Mouse (Mus musculus) neural tube, embryonic 12.5 days (tissue): ENCODE data around the gene Lrrc36. TPM values are rescaled to one million over a fixed set of nuclear protein-coding genes. Genes with fewer than 3 reads are reported as not detected.

Source experiments
- ATAC-seq: fragments of 200-750 bp; cut with Nextera tagmentation; 2 replicates; pipeline ENCODE4 v1.8.0; 2017; ENCODE audit warnings: low read depth, mild to moderate bottlenecking, moderate TSS enrichment, moderate library complexity; ENCODE audit not compliant: low FRiP score
- H3K27ac ChIP-seq: fragments of 300-500 bp; sonication (generic); 2 replicates; pipeline ENCODE4 v1.5.1; 2016
- H3K27me3 ChIP-seq: fragments of 300-500 bp; sonication (generic); replicated peaks from 2 replicates; pipeline ENCODE4 v1.6.1; 2016; ENCODE audit warnings: mild to moderate bottlenecking
- H3K36me3 ChIP-seq: fragments of 300-500 bp; sonication (generic); 2 replicates; pipeline ENCODE4 v1.6.1; 2016; ENCODE audit warnings: mild to moderate bottlenecking
- H3K4me1 ChIP-seq: fragments of 300-500 bp; sonication (generic); 2 replicates; pipeline ENCODE4 v1.6.1; 2016
- H3K4me2 ChIP-seq: fragments of 300-500 bp; sonication (generic); replicated peaks from 2 replicates; pipeline ENCODE4 v1.6.1; 2016; ENCODE audit warnings: mild to moderate bottlenecking
- H3K4me3 ChIP-seq: fragments of 300-500 bp; sonication (generic); 2 replicates; pipeline ENCODE4 v1.5.1; 2016
- H3K9ac ChIP-seq: fragments of 300-500 bp; sonication (generic); 2 replicates; pipeline ENCODE4 v1.6.1; 2016; ENCODE audit warnings: mild to moderate bottlenecking
- H3K9me3 ChIP-seq: fragments of 300-500 bp; sonication (generic); 2 replicates; pipeline ENCODE4 v1.6.1; 2016; ENCODE audit warnings: mild to moderate bottlenecking
- WGBS: fragments of 180-500 bp; shearing (Covaris S2); methylation state at CpG from one replicate; pipeline ENCODE4 v1.1.7; 2016; 5-methylcytosine and 5-hydroxymethylcytosine counted together
- polyA plus RNA-seq: library from polyadenylated mRNA; unstranded; fragments of >200 nt; fragmentation: Nextera tagmentation; extraction: Ambion mirVana; gene quantifications from 2 replicates; pipeline ENCODE4 v1.2.1, GENCODE M21; 2016

Gene Lrrc36
- polyA plus RNA-seq, 1 experiment from 2014 or later, result 1.6 TPM

GRCm38 (mm10) chr8:105495350-105496302, 82.3 kb downstream of the Lrrc36 start:
- 0 out of 2 replicates have a peak, but pooled peaks have one; percentile 49 for ATAC-seq
- 24% methylated on average over 17 of the region's 17 CpGs for WGBS
- H3K4me3 ChIP-seq, result peak overlapping the region; percentile 80
- no peaks in the 10 kb centered on the region for H3K9me3 ChIP-seq
- no peaks in the 10 kb centered on the region for H3K27me3 ChIP-seq
- peaks cover 15% of the 10 kb centered on the region for H3K4me1 ChIP-seq
- peak overlapping the region; percentile 96 for H3K4me2 ChIP-seq
- no peak overlapping the region for H3K27ac ChIP-seq
- H3K36me3 ChIP-seq, result no peaks in the 10 kb centered on the region
- peak overlapping the region; percentile 81; the same call in 1 of the 2 replicates for H3K9ac ChIP-seq

GRCm38 (mm10) chr8:105496439-105497180, 83.2 kb downstream of the Lrrc36 start, which contains the start of gene Zdhhc1:
TSS of gene Zdhhc1 (minus strand) at chr8:105496902.
- H3K4me2 ChIP-seq, result peak within 1 kb of the TSS; percentile 96
- ATAC-seq, result peak; percentile 88
- H3K36me3 ChIP-seq, result no peaks in the 10 kb centered on the region
- under 1% methylated on average over 68 of the region's 68 CpGs for WGBS
- H3K9me3 ChIP-seq, result no peaks in the 10 kb centered on the region
- peaks cover 15% of the 10 kb centered on the region for H3K4me1 ChIP-seq
- H3K27ac ChIP-seq, result peak within 1 kb of the TSS; percentile 33; the same call in 1 of the 2 replicates
- no peaks in the 10 kb centered on the region for H3K27me3 ChIP-seq
- H3K9ac ChIP-seq, result peak within 1 kb of the TSS; percentile 81
- H3K4me3 ChIP-seq, result peak within 1 kb of the TSS; percentile 80

GRCm38 (mm10) chr8:105499787-105500186, 86.4 kb downstream of the Lrrc36 start:
- WGBS, result 76% methylated on average over 12 of the region's 12 CpGs
- H3K9me3 ChIP-seq, result no peaks in the 10 kb centered on the region
- H3K27ac ChIP-seq, result no peak overlapping the region
- H3K4me2 ChIP-seq, result no peak overlapping the region
- H3K27me3 ChIP-seq, result no peaks in the 10 kb centered on the region
- no peaks in the 10 kb centered on the region for H3K36me3 ChIP-seq
- ATAC-seq, result no peak
- H3K4me3 ChIP-seq, result no peak overlapping the region
- peaks cover 15% of the 10 kb centered on the region for H3K4me1 ChIP-seq
- H3K9ac ChIP-seq, result no peak overlapping the region

GRCm38 (mm10) chr8:105504617-105505016, 91.2 kb downstream of the Lrrc36 start:
- WGBS, result 89% methylated on average over 3 of the region's 3 CpGs
- Histone ChIP-seq H3K27ac (no peak overlapping the region), H3K9me3 (no peaks in the 10 kb centered on the region), H3K9ac (no peak overlapping the region), H3K4me3 (no peak overlapping the region), H3K36me3 (no peaks in the 10 kb centered on the region), H3K27me3 (no peaks in the 10 kb centered on the region), H3K4me1 (peaks cover 10% of the 10 kb centered on the region; the same call in 1 of the 2 replicates), H3K4me2 (no peak overlapping the region)
- no peak for ATAC-seq

DNA sequence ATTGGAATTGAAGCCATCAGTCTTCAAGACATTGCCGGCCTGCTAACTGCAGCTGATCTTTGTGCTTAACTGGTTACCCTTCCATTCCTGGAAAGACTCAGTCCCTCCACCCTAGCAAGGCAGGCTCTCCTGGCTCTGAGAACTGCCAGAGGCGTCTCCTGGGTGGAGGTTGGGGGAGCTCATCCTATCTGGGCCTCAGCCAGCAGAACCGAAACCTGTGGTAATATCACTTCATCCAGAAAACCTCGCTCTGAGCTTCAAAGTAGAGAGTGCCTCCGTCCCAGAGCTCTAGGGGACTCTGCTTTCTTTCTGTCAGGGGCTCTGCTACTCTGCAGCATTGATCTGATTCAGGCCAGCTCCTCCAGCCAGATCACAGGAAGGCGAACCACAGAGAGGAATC, 93.6 kb downstream of the Lrrc36 start:
- no peak overlapping the region for H3K4me3 ChIP-seq
- H3K9ac ChIP-seq, result no peak overlapping the region
- no peak overlapping the region for H3K4me2 ChIP-seq
- H3K36me3 ChIP-seq, result no peaks in the 10 kb centered on the region
- H3K27ac ChIP-seq, result no peak overlapping the region
- 78% methylated on average over 6 of the region's 6 CpGs for WGBS
- ATAC-seq, result no peak
- peaks cover 10% of the 10 kb centered on the region; the same call in 1 of the 2 replicates for H3K4me1 ChIP-seq
- H3K27me3 ChIP-seq, result no peaks in the 10 kb centered on the region
- no peaks in the 10 kb centered on the region for H3K9me3 ChIP-seq

DNA sequence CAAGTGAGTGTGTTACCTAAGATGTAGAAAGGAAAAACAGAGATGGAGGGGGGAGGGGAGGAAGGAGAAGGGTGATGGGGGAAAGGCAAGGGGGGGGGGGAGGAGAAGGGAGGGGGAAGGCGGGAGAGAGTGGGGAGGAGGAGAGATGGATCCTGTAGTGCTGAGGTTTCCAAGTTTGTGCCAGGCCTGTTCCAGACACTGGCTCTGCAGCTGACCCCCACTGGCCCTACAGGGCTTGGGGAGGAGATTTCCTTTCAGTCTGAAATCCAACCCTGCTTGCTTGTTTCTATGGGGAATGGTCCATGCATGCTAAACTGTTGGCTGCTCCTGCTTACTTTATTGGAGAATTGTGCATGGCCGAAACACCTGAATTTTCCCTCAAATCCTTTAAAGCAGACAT, 95.4 kb downstream of the Lrrc36 start:
- no peaks in the 10 kb centered on the region for H3K9me3 ChIP-seq
- WGBS, result 77% methylated on average over 1 of the region's 2 CpGs
- H3K9ac ChIP-seq, result no peak overlapping the region
- no peak overlapping the region for H3K4me2 ChIP-seq
- H3K4me3 ChIP-seq, result no peak overlapping the region
- no peaks in the 10 kb centered on the region for H3K36me3 ChIP-seq
- no peak overlapping the region for H3K27ac ChIP-seq
- peaks cover 10% of the 10 kb centered on the region; the same call in 1 of the 2 replicates for H3K4me1 ChIP-seq
- no peak for ATAC-seq
- H3K27me3 ChIP-seq, result no peaks in the 10 kb centered on the region

DNA sequence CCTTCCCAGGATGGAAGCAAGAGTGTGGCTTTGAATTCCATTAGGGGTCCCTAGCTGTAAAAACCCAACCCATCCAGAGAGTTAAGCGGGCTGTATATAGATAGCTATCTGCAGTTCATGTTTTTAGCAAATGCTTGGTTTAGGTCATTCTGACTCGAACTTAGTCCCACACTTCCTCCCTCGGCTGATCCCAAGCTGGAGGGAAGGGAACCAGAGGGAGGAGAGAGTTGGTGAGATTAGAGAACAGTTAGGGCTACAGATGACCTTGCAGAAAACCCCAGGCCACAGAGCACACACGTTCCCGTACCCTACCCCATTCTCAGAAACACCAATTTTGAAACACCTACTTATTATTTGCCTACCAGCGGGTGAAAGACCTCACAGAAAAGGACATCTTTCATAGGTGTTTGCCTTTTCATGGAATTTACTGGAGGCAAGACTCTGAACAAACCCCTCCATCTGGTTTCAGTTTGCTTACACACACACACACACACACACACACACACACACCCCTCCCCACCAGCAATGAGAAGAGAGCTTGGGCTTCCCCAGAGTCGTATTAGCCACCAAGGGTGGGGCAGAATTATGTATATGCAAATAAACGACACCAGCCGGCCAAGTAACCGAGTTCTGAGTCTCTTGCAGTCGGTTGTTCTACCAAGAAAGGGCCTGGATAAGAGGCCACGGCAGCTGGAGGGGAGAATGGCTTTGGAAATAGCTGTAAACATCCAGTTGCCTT, 96.8 kb downstream of the Lrrc36 start:
- Histone ChIP-seq H3K9me3 (no peaks in the 10 kb centered on the region), H3K27ac (no peak overlapping the region), H3K9ac (no peak overlapping the region), H3K4me2 (no peak overlapping the region), H3K4me1 (peaks cover 10% of the 10 kb centered on the region; the same call in 1 of the 2 replicates), H3K36me3 (no peaks in the 10 kb centered on the region), H3K27me3 (no peaks in the 10 kb centered on the region), H3K4me3 (no peak overlapping the region)
- ATAC-seq, result no peak
- 56% methylated on average over 12 of the region's 12 CpGs for WGBS

Other genes with a start within 250 kb of the Lrrc36 start
- 65.8 and 73.1 TPM in 2 replicates for gene Cbfb, start 242.9 kb upstream of the Lrrc36 start, polyA plus RNA-seq
- gene D230025D16Rik, start 188.4 kb upstream of the Lrrc36 start, polyA plus RNA-seq, result 26.4 and 27.1 TPM in 2 replicates
- gene B3gnt9, start 158.4 kb upstream of the Lrrc36 start, polyA plus RNA-seq, result 6.5 TPM in 2 replicates
- gene Tradd, start 149.0 kb upstream of the Lrrc36 start, polyA plus RNA-seq, result 18.7 and 21.2 TPM in 2 replicates
- gene Fbxl8, start 148.9 kb upstream of the Lrrc36 start, polyA plus RNA-seq, result 0.90 and 1.0 TPM in 2 replicates
- 0.19 and 0.20 TPM in 2 replicates for gene Hsf4, start 143.8 kb upstream of the Lrrc36 start, polyA plus RNA-seq
- gene Nol3, start 137.4 kb upstream of the Lrrc36 start, polyA plus RNA-seq, result 3.5 and 4.3 TPM in 2 replicates
- gene 4931428F04Rik, start 123.7 kb upstream of the Lrrc36 start, polyA plus RNA-seq, result 70.6 and 78.4 TPM in 2 replicates
- 15.9 and 16.3 TPM in 2 replicates for gene Exoc3l, start 117.5 kb upstream of the Lrrc36 start, polyA plus RNA-seq
- 66.0 and 75.6 TPM in 2 replicates for gene E2f4, start 115.9 kb upstream of the Lrrc36 start, polyA plus RNA-seq
- gene Elmo3, start 108.0 kb upstream of the Lrrc36 start, polyA plus RNA-seq, result 1.5 and 2.2 TPM in 2 replicates
- 1.2 and 1.3 TPM in 2 replicates for gene Lrrc29, start 87.3 kb upstream of the Lrrc36 start, polyA plus RNA-seq
- gene Tmem208, start 87.2 kb upstream of the Lrrc36 start, polyA plus RNA-seq, result 112 and 113 TPM in 2 replicates
- gene Fhod1, start 65.6 kb upstream of the Lrrc36 start, polyA plus RNA-seq, result 0.92 and 0.98 TPM in 2 replicates
- 4.4 and 4.5 TPM in 2 replicates for gene Slc9a5, start 64.7 kb upstream of the Lrrc36 start, polyA plus RNA-seq
- gene Plekhg4, start 40.3 kb upstream of the Lrrc36 start, polyA plus RNA-seq, result 0.35 and 0.75 TPM in 2 replicates
- not detected in 2 replicates for gene Kctd19, start 69 bp upstream of the Lrrc36 start, polyA plus RNA-seq
- gene Tppp3, start 58.0 kb downstream of the Lrrc36 start, polyA plus RNA-seq, result 242 and 246 TPM in 2 replicates
- gene Zdhhc1, start 83.3 kb downstream of the Lrrc36 start, polyA plus RNA-seq, result 29.0 and 30.7 TPM in 2 replicates
- gene Hsd11b2, start 105.2 kb downstream of the Lrrc36 start, polyA plus RNA-seq, result 23.8 and 25.7 TPM in 2 replicates
- 142 and 143 TPM in 2 replicates for gene Atp6v0d1, start 152.5 kb downstream of the Lrrc36 start, polyA plus RNA-seq
- 21.3 and 22.1 TPM in 2 replicates for gene Ripor1, start 191.7 kb downstream of the Lrrc36 start, polyA plus RNA-seq
- gene Ctcf, start 223.0 kb downstream of the Lrrc36 start, polyA plus RNA-seq, result 120 and 127 TPM in 2 replicates
- gene Agrp, start 223.8 kb downstream of the Lrrc36 start, polyA plus RNA-seq, result 1.5 and 2.0 TPM in 2 replicates